Mouse (Mus musculus) C2C12 (cell line): Measurements from ENCODE around the gene Fos.

Source experiments
- CTCF ChIP-seq: IDR thresholded peaks from one replicate; pipeline ENCODE4 v1.5.1; 2011; ENCODE audit not compliant: control insufficient read depth, insufficient read depth, insufficient read length
- FOSL1 ChIP-seq: IDR thresholded peaks from one replicate; pipeline ENCODE4 v1.8.0; 2011; ENCODE audit warnings: mild to moderate bottlenecking, low read length; ENCODE audit not compliant: poor library complexity, insufficient read depth, severe bottlenecking

GRCm38 (mm10) chr12:85475920-85476828 lies 2.5 kb downstream of the Fos start:
- TF ChIP-seq CTCF (no peak), FOSL1 (no peak)
